Mouse (Mus musculus) forebrain, embryonic 16.5 days (tissue): ENCODE data around the gene Hoxa11. TPM values are rescaled to one million over a fixed set of nuclear protein-coding genes. Genes with fewer than 3 reads are reported as not detected.

Source experiments
- ATAC-seq: fragments of 200-750 bp; cut with Nextera tagmentation; 2 replicates; pipeline ENCODE4 v1.8.0; 2017; ENCODE audit warnings: mild to moderate bottlenecking, moderate library complexity
- H3K27ac ChIP-seq: fragments of 300-500 bp; sonication (generic); 2 replicates; pipeline ENCODE4 v1.5.1; 2014; ENCODE audit warnings: low read length, control low read depth
- H3K27me3 ChIP-seq: fragments of 300-500 bp; sonication (generic); replicated peaks from 2 replicates; pipeline ENCODE4 v1.6.1; 2014; ENCODE audit warnings: low read length; ENCODE audit not compliant: control insufficient read depth, insufficient read depth
- H3K36me3 ChIP-seq: fragments of 300-500 bp; sonication (generic); 2 replicates; pipeline ENCODE4 v1.6.1; 2014; ENCODE audit not compliant: control insufficient read depth, insufficient read depth
- H3K4me1 ChIP-seq: fragments of 300-500 bp; sonication (generic); replicated peaks from 2 replicates; pipeline ENCODE4 v1.6.1; 2014; ENCODE audit warnings: low read length; ENCODE audit not compliant: control insufficient read depth, insufficient read depth
- H3K4me2 ChIP-seq: fragments of 300-500 bp; sonication (generic); 2 replicates; pipeline ENCODE4 v1.6.1; 2014; ENCODE audit warnings: mild to moderate bottlenecking, low read length, control low read depth
- H3K4me3 ChIP-seq: fragments of 300-500 bp; sonication (generic); replicated peaks from 2 replicates; pipeline ENCODE4 v1.5.1; 2014; ENCODE audit warnings: mild to moderate bottlenecking, low read length, control low read depth
- H3K9ac ChIP-seq: fragments of 300-500 bp; sonication (generic); replicated peaks from 2 replicates; pipeline ENCODE4 v1.6.1; 2014; ENCODE audit warnings: low read depth, low read length, control low read depth
- H3K9me3 ChIP-seq: fragments of 300-500 bp; sonication (generic); 2 replicates; pipeline ENCODE4 v1.6.1; 2016; ENCODE audit warnings: low read length; ENCODE audit not compliant: control insufficient read depth
- WGBS: fragments of 180-500 bp; shearing (Covaris S2); extraction: QIAGEN DNeasy Blood & Tissue Kit; methylation state at CpG from one replicate; pipeline ENCODE4 v1.1.7; 2014; 5-methylcytosine and 5-hydroxymethylcytosine counted together
- polyA plus RNA-seq: library from polyadenylated mRNA; unstranded; fragments of >200 nt; fragmentation: Nextera tagmentation; extraction: Ambion mirVana; gene quantifications from 2 replicates; pipeline ENCODE4 v1.2.1, GENCODE M21; 2015

Hoxa11 gene
- polyA plus RNA-seq, 1 experiment from 2014 or later = not detected

GRCm38 (mm10) chr6:52224895-52225611 is 20.6 kb downstream of the Hoxa11 start:
- no peak overlapping the region for H3K4me2 ChIP-seq
- no peak overlapping the region for H3K9ac ChIP-seq
- peaks cover 94% of the 10 kb centered on the region for H3K27me3 ChIP-seq
- 1% methylated on average over 36 of the region's 36 CpGs for WGBS
- no peaks in the 10 kb centered on the region for H3K36me3 ChIP-seq
- H3K4me1 ChIP-seq = peaks cover 9% of the 10 kb centered on the region
- ATAC-seq = no peak
- no peak overlapping the region for H3K4me3 ChIP-seq
- H3K27ac ChIP-seq = no peak overlapping the region
- H3K9me3 ChIP-seq = no peaks in the 10 kb centered on the region

- under 1% methylated on average over 24 of the region's 24 CpGs for WGBS
- H3K4me2 ChIP-seq = no peak overlapping the region
- no peak overlapping the region for H3K9ac ChIP-seq
- no peak overlapping the region for H3K4me3 ChIP-seq
- peaks cover 9% of the 10 kb centered on the region for H3K4me1 ChIP-seq
- H3K27me3 ChIP-seq = peaks cover 95% of the 10 kb centered on the region
- H3K27ac ChIP-seq = no peak overlapping the region
- no peaks in the 10 kb centered on the region for H3K9me3 ChIP-seq
- ATAC-seq = no peak
- no peaks in the 10 kb centered on the region for H3K36me3 ChIP-seq
Measured at GRCm38 (mm10) chr6:52223939-52224760, 21.5 kb downstream of the Hoxa11 start.

GRCm38 (mm10) chr6:52222729-52223128 is 22.9 kb downstream of the Hoxa11 start:
- Histone ChIP-seq H3K4me3 (no peak overlapping the region), H3K27me3 (peaks cover 95% of the 10 kb centered on the region), H3K36me3 (no peaks in the 10 kb centered on the region), H3K9ac (no peak overlapping the region), H3K4me2 (no peak overlapping the region), H3K4me1 (peaks cover 9% of the 10 kb centered on the region), H3K27ac (no peak overlapping the region), H3K9me3 (no peaks in the 10 kb centered on the region)
- WGBS = 14% methylated on average over 13 of the region's 13 CpGs
- ATAC-seq = no peak

- Histone ChIP-seq H3K9ac (no peak overlapping the region), H3K4me1 (peaks cover 13% of the 10 kb centered on the region), H3K27me3 (peaks cover 95% of the 10 kb centered on the region), H3K36me3 (no peaks in the 10 kb centered on the region), H3K27ac (no peak overlapping the region), H3K4me3 (peak overlapping the region; percentile 51), H3K4me2 (peak overlapping the region; percentile 95), H3K9me3 (no peaks in the 10 kb centered on the region)
- WGBS = 6% methylated on average over 21 of the region's 21 CpGs
- peak; percentile 24; the same call in 1 of the 2 replicates for ATAC-seq
Measured at GRCm38 (mm10) chr6:52221993-52222685, 23.5 kb downstream of the Hoxa11 start.

- peak within 1 kb of the TSS; percentile 52 for H3K9ac ChIP-seq
- peaks cover 17% of the 10 kb centered on the region for H3K4me1 ChIP-seq
- no peaks in the 10 kb centered on the region for H3K9me3 ChIP-seq
- no peaks in the 10 kb centered on the region for H3K36me3 ChIP-seq
- H3K4me2 ChIP-seq = peak within 1 kb of the TSS; percentile 95
- peaks cover 93% of the 10 kb centered on the region for H3K27me3 ChIP-seq
- peak; percentile 71 for ATAC-seq
- WGBS = 1% methylated on average over 46 of the region's 46 CpGs
- peak within 1 kb of the TSS; percentile 51 for H3K4me3 ChIP-seq
- H3K27ac ChIP-seq = no peak within 1 kb of the TSS
Measured at GRCm38 (mm10) chr6:52221337-52221992, 24.1 kb downstream of the Hoxa11 start, which contains the start of gene Hoxa7. Gene Hoxa7 (minus strand): TSS chr6:52221854.

GRCm38 (mm10) chr6:52220865-52221310 is 24.7 kb downstream of the Hoxa11 start:
- H3K36me3 ChIP-seq = no peaks in the 10 kb centered on the region
- peaks cover 17% of the 10 kb centered on the region for H3K4me1 ChIP-seq
- H3K27ac ChIP-seq = no peak overlapping the region
- no peak overlapping the region for H3K9ac ChIP-seq
- H3K27me3 ChIP-seq = peaks cover 93% of the 10 kb centered on the region
- WGBS = 5% methylated on average over 12 of the region's 12 CpGs
- ATAC-seq = no peak
- no peaks in the 10 kb centered on the region for H3K9me3 ChIP-seq
- H3K4me2 ChIP-seq = peak overlapping the region; percentile 95
- H3K4me3 ChIP-seq = peak overlapping the region; percentile 51; the same call in 1 of the 2 replicates

GRCm38 (mm10) chr6:52220003-52220864 is 25.4 kb downstream of the Hoxa11 start:
- peaks cover 17% of the 10 kb centered on the region for H3K4me1 ChIP-seq
- H3K4me3 ChIP-seq = no peak overlapping the region
- no peak overlapping the region for H3K9ac ChIP-seq
- peaks cover 93% of the 10 kb centered on the region for H3K27me3 ChIP-seq
- ATAC-seq = no peak
- no peak overlapping the region for H3K4me2 ChIP-seq
- H3K36me3 ChIP-seq = no peaks in the 10 kb centered on the region
- 10% methylated on average over 32 of the region's 32 CpGs for WGBS
- H3K27ac ChIP-seq = no peak overlapping the region
- no peaks in the 10 kb centered on the region for H3K9me3 ChIP-seq

GRCm38 (mm10) chr6:52219234-52219942 is 26.2 kb downstream of the Hoxa11 start:
- H3K4me2 ChIP-seq = no peak overlapping the region
- H3K4me3 ChIP-seq = no peak overlapping the region
- no peaks in the 10 kb centered on the region for H3K36me3 ChIP-seq
- no peaks in the 10 kb centered on the region for H3K9me3 ChIP-seq
- no peak overlapping the region for H3K27ac ChIP-seq
- peaks cover 17% of the 10 kb centered on the region for H3K4me1 ChIP-seq
- ATAC-seq = no peak
- peaks cover 93% of the 10 kb centered on the region for H3K27me3 ChIP-seq
- H3K9ac ChIP-seq = no peak overlapping the region
- 17% methylated on average over 9 of the region's 9 CpGs for WGBS
